Mouse (Mus musculus): Measurements from ENCODE around the gene Slc22a20. TPM values are rescaled to one million over a fixed set of nuclear protein-coding genes. Genes with fewer than 3 reads are reported as not detected.

Slc22a20 gene
- polyA plus RNA-seq, 1 experiment from 2014 or later, result not detected

GRCm38 (mm10) chr19:5928546-5928945 is 57.4 kb downstream of the Slc22a20 start:
- no peak overlapping the region for H3K9ac ChIP-seq (replicated peaks; ENCODE audit: low read length)
- no peaks in the 10 kb centered on the region for H3K9me3 ChIP-seq (ENCODE audit: control insufficient read depth, low read length)
- no peak overlapping the region for H3K4me2 ChIP-seq (ENCODE audit: low read length)
- ATAC-seq (ENCODE audit: low FRiP score, low TSS enrichment) (no peak), DNase-seq (no peak)
- H3K27me3 ChIP-seq (ENCODE audit: control insufficient read depth, insufficient read depth, low read length), result no peaks in the 10 kb centered on the region
- H3K27ac ChIP-seq (replicated peaks; ENCODE audit: low read depth, low read length), result no peak overlapping the region
- WGBS, result 87% methylated on average over 3 of the region's 3 CpGs
- H3K36me3 ChIP-seq (ENCODE audit: control insufficient read depth, insufficient read depth, low read length), result no peaks in the 10 kb centered on the region
- H3K4me1 ChIP-seq (ENCODE audit: control insufficient read depth, insufficient read depth, low read length), result peaks cover 8% of the 10 kb centered on the region; the same call in 1 of the 2 replicates
- H3K4me3 ChIP-seq (replicated peaks; ENCODE audit: low read depth, low read length), result no peak overlapping the region

DNA sequence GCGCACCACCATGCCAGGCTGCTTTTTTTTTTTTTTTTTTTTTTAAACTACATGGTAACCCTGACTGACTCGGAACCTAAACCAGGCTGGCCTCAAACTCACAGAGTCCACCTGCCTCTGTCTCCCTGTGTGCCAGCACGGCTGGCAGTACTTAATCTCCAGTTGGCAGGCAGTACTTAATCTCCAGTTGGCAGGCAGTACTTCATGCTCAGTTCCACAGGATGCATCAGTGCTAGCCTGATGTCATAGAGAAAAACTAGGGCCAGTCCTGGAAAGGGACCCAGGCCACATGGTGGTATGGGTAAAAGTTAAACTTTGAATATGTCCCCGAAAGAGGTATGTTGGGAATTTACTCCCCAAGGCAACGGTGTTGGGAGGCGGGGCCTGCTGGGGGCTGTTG is 57.8 kb downstream of the Slc22a20 start:
- WGBS, result 88% methylated on average over 6 of the region's 6 CpGs
- H3K4me3 ChIP-seq (replicated peaks; ENCODE audit: low read depth, low read length), result no peak overlapping the region

DNA sequence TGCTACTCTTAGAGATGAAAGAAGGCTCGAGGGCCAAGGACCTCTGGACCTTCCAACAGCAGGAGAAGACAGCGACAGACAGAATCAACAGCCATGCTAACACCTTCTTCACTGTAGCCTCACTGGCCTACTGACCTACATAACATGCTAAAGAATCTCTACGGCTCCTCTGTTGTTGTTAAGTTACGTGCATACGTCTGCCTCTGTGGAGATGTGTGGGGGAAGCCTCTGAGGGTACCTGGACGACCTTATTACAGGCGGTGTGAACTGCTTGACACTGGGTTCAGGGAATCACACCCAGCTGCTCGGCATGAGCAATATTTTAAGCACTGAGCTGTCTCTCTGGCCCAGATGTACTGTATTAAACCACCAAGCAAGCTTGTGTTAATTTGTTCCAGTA is 58.4 kb downstream of the Slc22a20 start:
- Histone ChIP-seq H3K4me2 (ENCODE audit: low read length) (no peak overlapping the region), H3K27ac (replicated peaks; ENCODE audit: low read depth, low read length) (no peak overlapping the region), H3K9ac (replicated peaks; ENCODE audit: low read length) (no peak overlapping the region), H3K9me3 (ENCODE audit: control insufficient read depth, low read length) (no peaks in the 10 kb centered on the region), H3K27me3 (ENCODE audit: control insufficient read depth, insufficient read depth, low read length) (no peaks in the 10 kb centered on the region), H3K36me3 (ENCODE audit: control insufficient read depth, insufficient read depth, low read length) (no peaks in the 10 kb centered on the region), H3K4me3 (replicated peaks; ENCODE audit: low read depth, low read length) (no peak overlapping the region), H3K4me1 (ENCODE audit: control insufficient read depth, insufficient read depth, low read length) (peaks cover 8% of the 10 kb centered on the region; the same call in 1 of the 2 replicates)
- DNase-seq, result no peak
- WGBS, result 81% methylated on average over 8 of the region's 8 CpGs
- no peak for ATAC-seq (ENCODE audit: low FRiP score, low TSS enrichment)

More for the DNA sequence above, 57.8 kb downstream of the Slc22a20 start:
- H3K36me3 ChIP-seq (ENCODE audit: control insufficient read depth, insufficient read depth, low read length), result no peaks in the 10 kb centered on the region
- no peak overlapping the region for H3K9ac ChIP-seq (replicated peaks; ENCODE audit: low read length)
- H3K27me3 ChIP-seq (ENCODE audit: control insufficient read depth, insufficient read depth, low read length), result no peaks in the 10 kb centered on the region
- peaks cover 8% of the 10 kb centered on the region; the same call in 1 of the 2 replicates for H3K4me1 ChIP-seq (ENCODE audit: control insufficient read depth, insufficient read depth, low read length)
- no peak overlapping the region for H3K4me2 ChIP-seq (ENCODE audit: low read length)
- no peak overlapping the region for H3K27ac ChIP-seq (replicated peaks; ENCODE audit: low read depth, low read length)
- ATAC-seq (ENCODE audit: low FRiP score, low TSS enrichment) (no peak), DNase-seq (no peak)
- no peaks in the 10 kb centered on the region for H3K9me3 ChIP-seq (ENCODE audit: control insufficient read depth, low read length)

DNA sequence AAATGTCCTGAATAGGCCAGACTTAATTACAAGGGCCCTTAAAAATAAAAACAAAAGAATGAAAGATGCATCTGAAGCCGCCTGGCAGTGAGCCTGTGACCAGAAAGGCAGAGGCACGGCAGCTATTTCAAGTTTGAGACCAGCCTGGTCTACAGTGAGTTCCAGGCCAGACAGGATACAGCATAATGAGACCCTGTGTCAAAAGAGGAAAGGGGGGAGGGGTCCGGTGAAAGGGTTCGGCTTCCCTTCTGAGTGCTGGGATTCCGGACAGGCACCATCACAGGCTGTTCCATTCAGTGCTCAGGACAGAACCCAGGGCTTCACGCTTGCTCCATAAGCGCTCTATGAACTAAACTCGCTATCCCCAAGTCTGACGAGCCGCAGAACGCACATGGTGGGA is 58.9 kb downstream of the Slc22a20 start:
- 82% methylated on average over 11 of the region's 11 CpGs for WGBS
- Histone ChIP-seq H3K9me3 (ENCODE audit: control insufficient read depth, low read length) (no peaks in the 10 kb centered on the region), H3K9ac (replicated peaks; ENCODE audit: low read length) (no peak overlapping the region), H3K4me2 (ENCODE audit: low read length) (no peak overlapping the region), H3K4me1 (ENCODE audit: control insufficient read depth, insufficient read depth, low read length) (peaks cover 8% of the 10 kb centered on the region; the same call in 1 of the 2 replicates), H3K4me3 (replicated peaks; ENCODE audit: low read depth, low read length) (no peak overlapping the region), H3K36me3 (ENCODE audit: control insufficient read depth, insufficient read depth, low read length) (no peaks in the 10 kb centered on the region), H3K27ac (replicated peaks; ENCODE audit: low read depth, low read length) (no peak overlapping the region), H3K27me3 (ENCODE audit: control insufficient read depth, insufficient read depth, low read length) (no peaks in the 10 kb centered on the region)
- no peak for DNase-seq
- ATAC-seq (ENCODE audit: low FRiP score, low TSS enrichment), result no peak

GRCm38 (mm10) chr19:5925311-5925855 is 60.6 kb downstream of the Slc22a20 start:
- Histone ChIP-seq H3K36me3 (ENCODE audit: control insufficient read depth, insufficient read depth, low read length) (no peaks in the 10 kb centered on the region), H3K9ac (replicated peaks; ENCODE audit: low read length) (peak overlapping the region; percentile 62), H3K27me3 (ENCODE audit: control insufficient read depth, insufficient read depth, low read length) (no peaks in the 10 kb centered on the region), H3K4me2 (ENCODE audit: low read length) (peak overlapping the region; percentile 89), H3K4me3 (replicated peaks; ENCODE audit: low read depth, low read length) (peak overlapping the region; percentile 61), H3K27ac (replicated peaks; ENCODE audit: low read depth, low read length) (peak overlapping the region; percentile 77; the same call in 1 of the 2 replicates), H3K9me3 (ENCODE audit: control insufficient read depth, low read length) (no peaks in the 10 kb centered on the region), H3K4me1 (ENCODE audit: control insufficient read depth, insufficient read depth, low read length) (peaks cover 12% of the 10 kb centered on the region)
- ATAC-seq (ENCODE audit: low FRiP score, low TSS enrichment), result no peak
- DNase-seq, result no peak
- WGBS, result 29% methylated on average over 11 of the region's 11 CpGs

GRCm38 (mm10) chr19:5924713-5925093 is 61.2 kb downstream of the Slc22a20 start, which contains the start of gene Cdc42ep2:
Gene Cdc42ep2, minus strand, starts transcription at chr19:5924816.
- Histone ChIP-seq H3K27ac (replicated peaks; ENCODE audit: low read depth, low read length) (peak within 1 kb of the TSS; percentile 77), H3K4me2 (ENCODE audit: low read length) (peak within 1 kb of the TSS; percentile 89), H3K9ac (replicated peaks; ENCODE audit: low read length) (peak within 1 kb of the TSS; percentile 62), H3K9me3 (ENCODE audit: control insufficient read depth, low read length) (no peaks in the 10 kb centered on the region), H3K36me3 (ENCODE audit: control insufficient read depth, insufficient read depth, low read length) (no peaks in the 10 kb centered on the region), H3K4me3 (replicated peaks; ENCODE audit: low read depth, low read length) (peak within 1 kb of the TSS; percentile 61), H3K4me1 (ENCODE audit: control insufficient read depth, insufficient read depth, low read length) (peaks cover 12% of the 10 kb centered on the region), H3K27me3 (ENCODE audit: control insufficient read depth, insufficient read depth, low read length) (no peaks in the 10 kb centered on the region)
- ATAC-seq (ENCODE audit: low FRiP score, low TSS enrichment), result peak; percentile 91
- DNase-seq, result peak; percentile 96
- under 1% methylated on average over 18 of the region's 18 CpGs for WGBS

DNA sequence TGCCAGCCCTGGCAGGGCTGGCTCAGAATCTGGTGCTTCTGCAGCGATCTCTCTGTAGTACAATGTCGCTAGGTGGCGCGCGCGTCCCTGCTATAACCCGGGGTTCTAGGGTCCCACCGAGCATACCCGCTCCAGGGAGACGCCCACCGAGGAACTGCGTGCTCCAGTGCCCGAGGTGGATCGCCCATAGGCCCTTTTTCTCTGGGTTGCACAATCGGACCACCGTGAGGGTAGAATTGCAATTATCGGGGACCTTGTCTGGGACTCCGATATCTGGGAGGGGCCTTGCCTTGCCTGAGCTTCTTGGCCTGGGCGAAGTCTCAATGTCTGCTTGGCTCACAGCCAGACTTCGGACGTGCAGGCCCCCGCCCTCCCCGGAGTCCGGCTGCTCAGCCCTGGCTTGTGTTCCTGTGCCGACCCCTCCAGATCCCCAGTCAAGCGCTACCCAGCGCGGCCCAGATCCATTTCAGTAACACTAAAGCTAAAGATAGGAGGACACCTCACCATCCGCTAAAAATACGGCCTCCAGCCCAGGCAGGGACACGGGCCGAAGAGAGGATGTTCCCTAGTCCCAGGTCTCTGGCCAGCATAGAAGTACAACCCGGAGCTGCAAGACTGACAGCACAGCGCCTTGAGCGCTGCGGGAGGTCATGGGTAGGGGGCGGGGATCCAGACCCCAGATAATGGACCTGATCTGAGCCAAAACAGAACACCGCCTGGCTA is 61.8 kb downstream of the Slc22a20 start:
- ATAC-seq (ENCODE audit: low FRiP score, low TSS enrichment), result peak; percentile 84
- H3K27ac ChIP-seq (replicated peaks; ENCODE audit: low read depth, low read length), result peak overlapping the region; percentile 77
- peak overlapping the region; percentile 89 for H3K4me2 ChIP-seq (ENCODE audit: low read length)
- peaks cover 12% of the 10 kb centered on the region for H3K4me1 ChIP-seq (ENCODE audit: control insufficient read depth, insufficient read depth, low read length)
- no peaks in the 10 kb centered on the region for H3K27me3 ChIP-seq (ENCODE audit: control insufficient read depth, insufficient read depth, low read length)
- H3K9me3 ChIP-seq (ENCODE audit: control insufficient read depth, low read length), result no peaks in the 10 kb centered on the region
- no peaks in the 10 kb centered on the region for H3K36me3 ChIP-seq (ENCODE audit: control insufficient read depth, insufficient read depth, low read length)
- peak overlapping the region; percentile 62 for H3K9ac ChIP-seq (replicated peaks; ENCODE audit: low read length)
- peak; percentile 98 for DNase-seq
- WGBS, result under 1% methylated on average over 38 of the region's 38 CpGs
- H3K4me3 ChIP-seq (replicated peaks; ENCODE audit: low read depth, low read length), result peak overlapping the region; percentile 61

DNA sequence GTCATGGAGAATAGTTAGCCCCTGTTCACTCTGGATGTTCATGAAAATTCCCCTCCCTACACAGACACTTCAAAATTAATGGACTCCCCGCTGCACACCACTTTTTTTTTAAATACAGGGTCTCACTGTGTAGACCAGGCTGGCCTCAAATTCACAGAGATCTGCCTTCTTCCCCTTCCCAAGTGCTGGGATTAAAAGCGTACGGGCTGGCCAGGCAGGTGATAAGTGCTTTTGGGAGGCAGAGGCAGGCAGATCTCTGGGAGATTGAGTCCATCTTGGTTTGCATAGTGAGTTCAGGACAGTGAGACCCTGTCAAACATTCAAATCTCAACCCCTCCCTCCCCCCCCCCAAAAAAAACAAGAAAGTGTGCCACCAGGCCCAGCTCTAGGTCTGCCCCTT is 63.0 kb downstream of the Slc22a20 start:
- Histone ChIP-seq H3K9ac (replicated peaks; ENCODE audit: low read length) (0 out of 2 replicates have a peak overlapping the region, but pooled peaks have one; percentile 20), H3K4me3 (replicated peaks; ENCODE audit: low read depth, low read length) (no peak overlapping the region), H3K36me3 (ENCODE audit: control insufficient read depth, insufficient read depth, low read length) (peaks cover 6% of the 10 kb centered on the region), H3K4me2 (ENCODE audit: low read length) (no peak overlapping the region; the same call in 1 of the 2 replicates), H3K4me1 (ENCODE audit: control insufficient read depth, insufficient read depth, low read length) (peaks cover 12% of the 10 kb centered on the region), H3K9me3 (ENCODE audit: control insufficient read depth, low read length) (no peaks in the 10 kb centered on the region), H3K27me3 (ENCODE audit: control insufficient read depth, insufficient read depth, low read length) (no peaks in the 10 kb centered on the region), H3K27ac (replicated peaks; ENCODE audit: low read depth, low read length) (no peak overlapping the region)
- ATAC-seq (ENCODE audit: low FRiP score, low TSS enrichment), result no peak
- 94% methylated on average over 3 of the region's 3 CpGs for WGBS
- no peak for DNase-seq
